Mouse (Mus musculus) kidney, adult 9 months (tissue): ENCODE measurements around the gene Nol7.

Experiments used
- DNase-seq: peaks from one replicate; pipeline ENCODE4 v3.0.0; 2022

Nol7 gene

GRCm38 (mm10) chr13:43433395-43433794 is 35.2 kb downstream of the Nol7 start:
- no peak for DNase-seq

GRCm38 (mm10) chr13:43440376-43440775 is 42.2 kb downstream of the Nol7 start:
- DNase-seq = no peak

GRCm38 (mm10) chr13:43442551-43442950 is 44.4 kb downstream of the Nol7 start:
- no peak for DNase-seq

- peak; percentile 60 for DNase-seq
Measured at GRCm38 (mm10) chr13:43443706-43444105, 45.5 kb downstream of the Nol7 start.

- DNase-seq = no peak
Measured at GRCm38 (mm10) chr13:43444717-43445116, 46.5 kb downstream of the Nol7 start.

GRCm38 (mm10) chr13:43445754-43446153 is 47.6 kb downstream of the Nol7 start:
- DNase-seq = no peak

- DNase-seq = no peak
Measured at GRCm38 (mm10) chr13:43447721-43448120, 49.5 kb downstream of the Nol7 start.

GRCm38 (mm10) chr13:43450686-43451085 is 52.5 kb downstream of the Nol7 start:
- DNase-seq = no peak

- DNase-seq = no peak
Measured at GRCm38 (mm10) chr13:43452177-43452576, 54.0 kb downstream of the Nol7 start.

GRCm38 (mm10) chr13:43452843-43453605 is 54.8 kb downstream of the Nol7 start:
- DNase-seq = no peak

- no peak for DNase-seq
Measured at GRCm38 (mm10) chr13:43454431-43454830, 56.2 kb downstream of the Nol7 start.
